Mouse (Mus musculus) testis, adult 2 months (tissue): ENCODE data around the gene Homer2.

Experiments
- CTCF ChIP-seq: fragments of 200-500 bp; IDR thresholded peaks from 2 replicates; pipeline ENCODE4 v1.5.1; 2012; ENCODE audit warnings: low read depth, mild to moderate bottlenecking, inconsistent platforms, low read length, moderate library complexity; ENCODE audit not compliant: control insufficient read depth, insufficient read depth, insufficient replicate concordance
- POLR2A ChIP-seq: fragments of 200-500 bp; IDR thresholded peaks from 2 replicates; pipeline ENCODE4 v1.6.1; 2012; ENCODE audit warnings: low read depth, mild to moderate bottlenecking, inconsistent platforms, low read length, moderate library complexity; ENCODE audit not compliant: control insufficient read depth

DNA sequence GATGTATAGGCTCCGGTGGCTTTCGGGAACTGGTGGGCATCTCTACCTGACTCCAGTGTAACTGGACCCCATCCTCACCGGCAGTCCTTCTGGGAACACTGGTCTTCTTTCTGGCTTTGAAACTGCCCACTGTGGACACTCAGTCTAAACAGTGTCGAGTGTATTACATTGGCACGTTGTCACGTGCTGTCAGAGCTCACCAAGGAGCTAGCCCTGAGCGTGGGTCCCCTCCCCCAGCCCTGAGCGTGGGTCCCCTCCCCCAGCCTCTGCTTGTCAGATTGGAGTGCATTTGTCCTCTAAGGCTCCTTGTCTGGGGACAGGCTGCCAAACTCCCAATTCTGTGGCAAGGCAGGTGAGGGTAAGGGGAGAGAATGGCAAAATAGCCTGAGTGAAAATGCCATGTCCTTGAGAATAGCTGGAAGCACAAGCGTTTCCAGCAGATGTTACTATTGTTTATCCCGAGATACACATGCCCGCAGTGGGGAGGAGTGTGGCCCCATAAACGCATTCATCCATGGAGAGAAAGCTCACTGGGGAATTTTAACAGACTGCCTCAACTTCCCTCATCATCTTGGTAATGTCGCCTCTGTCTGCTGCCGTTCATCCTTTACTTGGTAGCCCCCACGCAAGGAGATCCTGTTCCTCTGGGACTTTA is 33.8 kb downstream of the Homer2 start:
- TF ChIP-seq CTCF: no peak
- no peak for TF ChIP-seq POLR2A
